Mouse (Mus musculus) heart, adult 2 months (tissue): ENCODE measurements at regions not wholly inside any gene's neighbourhood (a gene's known extent, or its start where the extent isn't known, plus 50 kb on each side); places are given as distances from the start of the nearest gene placed in this dataset.

Source experiments
- CTCF ChIP-seq: fragments of 200-600 bp; IDR thresholded peaks from 2 replicates; pipeline ENCODE4 v1.8.1; 2022; ENCODE audit warnings: antibody characterized with exemption, mild to moderate bottlenecking, moderate library complexity
- EP300 ChIP-seq: fragments of 200-500 bp; IDR thresholded peaks from 2 replicates; pipeline ENCODE4 v1.6.1; 2011; ENCODE audit warnings: low read depth, low read length, control low read depth; ENCODE audit not compliant: insufficient read depth
- POLR2A ChIP-seq: fragments of 200-500 bp; IDR thresholded peaks from 2 replicates; pipeline ENCODE4 v1.6.1; 2011; ENCODE audit warnings: mild to moderate bottlenecking, low read depth, low read length, control low read depth; ENCODE audit not compliant: insufficient read depth

DNA sequence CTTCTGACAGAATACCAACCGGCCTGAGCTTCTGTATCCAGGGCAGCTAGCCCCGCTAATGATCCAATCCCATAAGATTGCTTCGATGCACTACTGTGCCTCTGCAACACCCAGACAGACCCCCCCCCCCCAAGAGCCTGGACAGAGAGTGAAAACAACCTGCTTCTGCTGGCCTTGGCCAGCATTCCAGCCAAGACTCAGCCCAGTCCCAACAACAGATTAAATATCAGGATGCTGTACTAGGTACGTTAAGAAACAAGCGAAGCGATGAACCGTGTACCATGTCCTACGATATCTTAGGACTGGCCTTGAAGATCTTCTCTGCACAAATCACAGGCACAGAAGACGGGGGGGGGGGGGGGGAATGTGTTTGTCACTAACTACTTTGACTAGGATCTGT lies 145.8 kb downstream of the B3glct start:
- TF ChIP-seq POLR2A (no peak), CTCF (no peak), EP300 (no peak)
